Mouse (Mus musculus) embryonic facial prominence, embryonic 10.5 days (tissue): ENCODE measurements around the gene Kcna3. TPM values are rescaled to one million over a fixed set of nuclear protein-coding genes. Genes with fewer than 3 reads are reported as not detected.

Source experiments
- DNase-seq: peaks from one replicate; pipeline ENCODE4 v3.0.0-alpha.2; 2017; ENCODE audit warnings: low spot score
- H3K27ac ChIP-seq: fragments of 300-500 bp; sonication (generic); replicated peaks from 2 replicates; pipeline ENCODE4 v1.5.1; 2016; ENCODE audit warnings: mild to moderate bottlenecking
- H3K27me3 ChIP-seq: fragments of 300-500 bp; sonication (generic); replicated peaks from 2 replicates; pipeline ENCODE4 v1.6.1; 2016; ENCODE audit warnings: low read depth, mild to moderate bottlenecking; ENCODE audit not compliant: poor library complexity, severe bottlenecking
- H3K36me3 ChIP-seq: fragments of 300-500 bp; sonication (generic); replicated peaks from 2 replicates; pipeline ENCODE4 v1.6.1; 2016; ENCODE audit warnings: mild to moderate bottlenecking, moderate library complexity
- H3K4me1 ChIP-seq: fragments of 300-500 bp; sonication (generic); 2 replicates; pipeline ENCODE4 v1.6.1; 2016
- H3K4me3 ChIP-seq: fragments of 300-500 bp; sonication (generic); 2 replicates; pipeline ENCODE4 v1.5.1; 2016; ENCODE audit warnings: mild to moderate bottlenecking, moderate library complexity
- H3K9me3 ChIP-seq: fragments of 300-500 bp; sonication (generic); 2 replicates; pipeline ENCODE4 v1.6.1; 2016; ENCODE audit warnings: mild to moderate bottlenecking
- WGBS: fragments of 180-500 bp; shearing (Covaris S2); methylation state at CpG from one replicate; pipeline ENCODE4 v1.1.7; 2016; 5-methylcytosine and 5-hydroxymethylcytosine counted together
- polyA plus RNA-seq: library from polyadenylated mRNA; unstranded; fragments of >200 nt; fragmentation: Nextera tagmentation; extraction: Ambion mirVana; gene quantifications from 2 replicates; pipeline ENCODE4 v1.2.1, GENCODE M21; 2016

The Kcna3 gene
- 2.1 and 2.3 TPM in 2 replicates for polyA plus RNA-seq

GRCm38 (mm10) chr3:107035521-107036457 lies at the start of gene Kcna3:
TSS of gene Kcna3 (plus strand) at chr3:107036169.
- peak within 1 kb of the TSS; percentile 93 for H3K27ac ChIP-seq
- H3K36me3 ChIP-seq: no peaks in the 10 kb centered on the region
- H3K4me3 ChIP-seq: peak within 1 kb of the TSS; percentile 76
- H3K27me3 ChIP-seq: peaks cover 18% of the 10 kb centered on the region
- peak; percentile 92 for DNase-seq
- no peaks in the 10 kb centered on the region for H3K9me3 ChIP-seq
- H3K4me1 ChIP-seq: peaks cover 41% of the 10 kb centered on the region
- WGBS: under 1% methylated on average over 78 of the region's 80 CpGs

GRCm38 (mm10) chr3:106991334-106991733 lies 44.6 kb upstream of the Kcna3 start:
- H3K36me3 ChIP-seq: no peaks in the 10 kb centered on the region
- H3K4me1 ChIP-seq: no peaks in the 10 kb centered on the region
- DNase-seq: no peak
- WGBS: 94% methylated on average over 1 of the region's 1 CpGs
- H3K27me3 ChIP-seq: no peaks in the 10 kb centered on the region
- H3K9me3 ChIP-seq: no peaks in the 10 kb centered on the region
- no peak overlapping the region for H3K27ac ChIP-seq
- no peak overlapping the region for H3K4me3 ChIP-seq

DNA sequence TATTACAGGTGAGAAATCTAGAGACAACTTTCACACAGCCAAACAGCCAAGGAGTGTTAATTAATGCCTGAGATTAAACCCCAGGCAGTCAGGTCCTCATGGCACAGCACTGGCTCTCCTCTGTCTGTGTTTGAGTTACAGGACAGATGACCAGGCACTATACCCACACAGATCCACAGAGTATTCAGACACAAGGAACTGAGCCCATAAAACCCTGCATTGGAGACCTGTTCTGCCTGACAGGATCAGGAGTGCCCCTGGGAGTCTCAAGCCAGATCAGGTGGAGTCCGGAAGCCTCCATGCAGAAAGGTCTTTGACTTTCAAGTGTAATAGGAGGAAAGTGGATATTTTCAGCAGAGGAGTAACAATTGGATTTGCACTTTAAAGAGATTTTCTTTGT lies 40.6 kb upstream of the Kcna3 start:
- no peaks in the 10 kb centered on the region for H3K9me3 ChIP-seq
- H3K4me1 ChIP-seq: no peaks in the 10 kb centered on the region
- DNase-seq: no peak
- no peak overlapping the region for H3K27ac ChIP-seq
- no peaks in the 10 kb centered on the region for H3K27me3 ChIP-seq
- H3K36me3 ChIP-seq: no peaks in the 10 kb centered on the region
- 62% methylated on average over 1 of the region's 1 CpGs for WGBS
- no peak overlapping the region for H3K4me3 ChIP-seq

- H3K27ac ChIP-seq: no peak overlapping the region
- WGBS: 81% methylated on average over 2 of the region's 2 CpGs
- no peaks in the 10 kb centered on the region for H3K27me3 ChIP-seq
- H3K36me3 ChIP-seq: no peaks in the 10 kb centered on the region
- no peaks in the 10 kb centered on the region for H3K9me3 ChIP-seq
- no peak for DNase-seq
- H3K4me3 ChIP-seq: no peak overlapping the region
- no peaks in the 10 kb centered on the region for H3K4me1 ChIP-seq
These were observed 39.8 kb upstream of the Kcna3 start for GRCm38 (mm10) chr3:106996186-106996585.

GRCm38 (mm10) chr3:106998370-106998769 lies 37.6 kb upstream of the Kcna3 start:
- no peak overlapping the region for H3K27ac ChIP-seq
- 71% methylated on average over 1 of the region's 1 CpGs for WGBS
- no peaks in the 10 kb centered on the region for H3K36me3 ChIP-seq
- no peaks in the 10 kb centered on the region for H3K9me3 ChIP-seq
- H3K4me1 ChIP-seq: no peaks in the 10 kb centered on the region
- H3K27me3 ChIP-seq: no peaks in the 10 kb centered on the region
- no peak overlapping the region for H3K4me3 ChIP-seq
- DNase-seq: no peak

DNA sequence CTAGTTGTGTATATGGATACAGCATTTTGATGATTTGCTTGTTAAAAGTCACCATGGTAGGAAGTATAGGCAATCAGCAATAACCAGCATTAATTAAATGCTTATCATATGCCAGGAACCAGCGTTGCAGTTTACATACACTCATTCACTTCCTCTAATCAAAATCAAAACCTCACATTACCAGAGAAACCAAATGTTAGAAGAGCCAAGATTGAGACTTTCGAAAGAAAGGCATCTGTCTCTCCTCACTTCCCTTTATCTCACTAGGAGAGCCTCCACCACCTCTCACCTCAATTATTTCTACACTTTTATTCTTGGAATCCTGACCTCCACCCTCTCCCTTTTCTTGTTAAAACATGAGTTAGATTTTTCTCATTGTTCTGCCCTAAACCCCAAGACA lies 35.8 kb upstream of the Kcna3 start:
- no peak overlapping the region for H3K4me3 ChIP-seq
- H3K27ac ChIP-seq: no peak overlapping the region
- no peaks in the 10 kb centered on the region for H3K4me1 ChIP-seq
- no peaks in the 10 kb centered on the region for H3K27me3 ChIP-seq
- WGBS: 78% methylated on average over 2 of the region's 2 CpGs
- no peaks in the 10 kb centered on the region for H3K36me3 ChIP-seq
- no peaks in the 10 kb centered on the region for H3K9me3 ChIP-seq
- DNase-seq: no peak

GRCm38 (mm10) chr3:107002249-107003123 lies 33.5 kb upstream of the Kcna3 start:
- Histone ChIP-seq H3K36me3 (no peaks in the 10 kb centered on the region), H3K9me3 (no peaks in the 10 kb centered on the region), H3K4me3 (no peak overlapping the region), H3K4me1 (no peaks in the 10 kb centered on the region), H3K27ac (no peak overlapping the region), H3K27me3 (no peaks in the 10 kb centered on the region)
- no peak for DNase-seq
- 80% methylated on average over 8 of the region's 8 CpGs for WGBS

DNA sequence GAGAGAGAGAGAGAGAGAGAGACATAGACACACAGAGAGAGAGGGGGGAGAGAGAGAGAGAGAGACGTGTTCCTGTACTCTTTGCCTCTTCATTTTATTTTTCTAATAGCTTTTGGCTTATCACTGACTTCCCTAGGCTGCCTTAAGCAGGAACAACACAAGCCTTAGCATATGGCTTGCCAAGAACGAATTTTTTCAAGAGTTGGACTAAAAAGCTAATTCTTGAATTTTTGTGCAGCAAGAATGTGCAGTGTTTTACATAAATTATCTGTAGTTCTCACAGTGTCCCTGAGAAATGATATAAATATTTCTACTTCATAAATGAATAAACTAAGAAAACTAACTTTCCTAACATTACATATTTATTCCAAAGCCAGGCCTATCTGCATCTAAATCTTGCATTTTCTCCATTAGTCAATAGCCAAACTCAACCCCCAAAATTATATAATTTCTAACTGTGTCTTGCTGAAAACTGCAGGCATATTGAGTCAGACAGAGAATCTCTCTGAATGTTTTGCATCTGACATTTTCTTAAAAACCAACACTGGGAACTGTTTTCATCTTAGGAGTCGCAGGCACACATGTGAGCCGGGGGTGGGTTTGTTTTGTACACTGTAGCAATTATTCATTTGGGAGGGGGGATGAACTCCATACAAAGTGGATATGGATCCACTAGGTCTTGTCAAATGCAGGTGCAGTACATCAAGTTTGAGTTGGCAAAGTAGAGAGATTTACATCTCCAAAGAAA lies 26.5 kb upstream of the Kcna3 start:
- no peaks in the 10 kb centered on the region for H3K4me1 ChIP-seq
- H3K27me3 ChIP-seq: no peaks in the 10 kb centered on the region
- H3K9me3 ChIP-seq: no peaks in the 10 kb centered on the region
- no peak overlapping the region for H3K27ac ChIP-seq
- no peak overlapping the region for H3K4me3 ChIP-seq
- no peak for DNase-seq
- 84% methylated on average over 4 of the region's 4 CpGs for WGBS
- no peaks in the 10 kb centered on the region for H3K36me3 ChIP-seq

DNA sequence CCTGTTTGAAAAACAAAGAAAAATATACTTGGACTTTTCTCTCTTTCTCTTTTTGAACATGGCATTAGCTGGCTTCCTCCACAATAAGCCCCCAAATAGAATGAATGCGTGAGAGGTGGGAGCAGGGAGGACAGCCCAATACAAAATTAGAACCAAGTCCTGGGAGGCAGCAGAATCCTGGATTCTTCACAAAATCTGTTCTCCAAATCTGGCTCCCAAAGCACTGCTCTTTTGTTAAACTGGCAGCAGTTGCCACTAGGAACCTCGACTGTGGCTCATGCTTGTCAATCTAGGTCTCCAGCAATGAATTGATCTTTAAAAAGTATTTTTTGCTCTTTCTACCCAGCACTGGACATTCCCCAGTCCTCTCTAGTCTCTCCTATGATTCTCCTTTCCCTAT lies 17.7 kb upstream of the Kcna3 start:
- H3K9me3 ChIP-seq: no peaks in the 10 kb centered on the region
- no peak for DNase-seq
- H3K4me3 ChIP-seq: no peak overlapping the region
- no peak overlapping the region for H3K27ac ChIP-seq
- 72% methylated on average over 2 of the region's 2 CpGs for WGBS
- no peaks in the 10 kb centered on the region for H3K4me1 ChIP-seq
- no peaks in the 10 kb centered on the region for H3K36me3 ChIP-seq
- no peaks in the 10 kb centered on the region for H3K27me3 ChIP-seq

DNA sequence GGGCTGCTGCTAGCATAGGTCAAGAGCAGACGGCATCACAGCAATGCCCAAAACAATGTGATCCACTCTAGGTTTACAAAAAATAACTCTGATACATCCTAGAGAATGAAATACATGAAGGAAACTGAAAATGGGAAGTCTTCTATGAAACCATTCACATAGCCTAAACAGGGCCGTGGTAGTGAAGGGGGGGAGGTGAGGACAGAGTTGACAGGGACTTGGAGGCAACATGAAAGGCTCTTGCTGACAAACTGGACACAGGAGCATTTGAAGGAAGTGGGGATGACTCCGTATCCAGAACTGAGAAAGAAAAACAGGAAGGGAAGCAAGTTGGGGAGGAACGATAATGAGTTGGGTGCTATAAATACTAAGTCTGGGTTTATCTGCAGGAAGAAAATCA lies 4.4 kb upstream of the Kcna3 start:
- Histone ChIP-seq H3K4me3 (no peak overlapping the region), H3K27ac (no peak overlapping the region), H3K27me3 (no peaks in the 10 kb centered on the region), H3K9me3 (no peaks in the 10 kb centered on the region), H3K36me3 (no peaks in the 10 kb centered on the region), H3K4me1 (peaks cover 20% of the 10 kb centered on the region)
- DNase-seq: no peak
- WGBS: 77% methylated on average over 4 of the region's 4 CpGs

DNA sequence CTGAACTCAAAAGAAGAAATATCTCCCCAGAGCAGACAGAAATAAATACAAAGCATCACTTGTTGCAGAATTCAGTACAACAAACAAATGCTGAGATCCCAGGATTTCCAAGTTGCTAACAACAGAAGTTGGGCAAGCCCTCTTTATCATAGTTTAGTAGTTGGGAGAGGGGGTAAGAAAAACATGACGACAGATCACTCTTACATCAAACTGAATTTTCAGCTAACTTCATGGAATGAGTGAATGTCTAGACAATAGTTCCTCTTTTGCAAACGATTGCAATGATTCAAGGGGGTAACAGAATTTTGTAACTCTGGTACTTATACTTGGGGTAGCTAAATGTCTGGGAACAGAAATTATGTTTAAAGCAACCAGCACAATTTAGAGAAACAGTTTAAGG lies 1.2 kb upstream of the Kcna3 start:
- Histone ChIP-seq H3K27me3 (peaks cover 18% of the 10 kb centered on the region), H3K36me3 (no peaks in the 10 kb centered on the region), H3K27ac (no peak overlapping the region), H3K4me1 (peaks cover 41% of the 10 kb centered on the region), H3K4me3 (peak overlapping the region; percentile 76; the same call in 1 of the 2 replicates), H3K9me3 (no peaks in the 10 kb centered on the region)
- DNase-seq: no peak
- WGBS: 73% methylated on average over 2 of the region's 2 CpGs

DNA sequence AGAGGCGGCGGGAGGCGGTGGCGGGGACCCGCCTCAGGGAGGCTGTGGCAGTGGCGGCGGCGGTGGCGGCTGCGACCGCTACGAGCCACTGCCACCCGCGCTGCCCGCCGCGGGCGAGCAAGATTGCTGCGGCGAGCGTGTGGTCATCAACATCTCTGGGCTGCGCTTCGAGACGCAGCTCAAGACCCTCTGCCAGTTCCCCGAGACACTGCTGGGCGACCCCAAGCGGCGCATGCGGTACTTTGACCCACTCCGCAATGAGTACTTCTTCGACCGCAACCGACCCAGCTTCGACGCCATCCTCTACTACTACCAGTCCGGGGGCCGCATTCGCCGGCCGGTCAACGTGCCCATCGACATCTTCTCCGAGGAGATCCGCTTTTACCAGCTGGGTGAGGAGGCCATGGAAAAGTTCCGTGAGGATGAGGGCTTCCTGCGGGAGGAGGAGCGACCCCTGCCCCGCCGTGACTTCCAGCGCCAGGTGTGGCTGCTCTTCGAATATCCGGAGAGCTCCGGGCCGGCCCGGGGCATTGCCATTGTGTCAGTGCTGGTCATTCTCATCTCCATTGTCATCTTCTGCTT lies 580 bp downstream of the Kcna3 start:
- Histone ChIP-seq H3K4me1 (peaks cover 41% of the 10 kb centered on the region), H3K27me3 (peaks cover 18% of the 10 kb centered on the region), H3K36me3 (no peaks in the 10 kb centered on the region), H3K4me3 (peak overlapping the region; percentile 76), H3K9me3 (no peaks in the 10 kb centered on the region), H3K27ac (peak overlapping the region; percentile 93)
- WGBS: 1% methylated on average over 55 of the region's 55 CpGs
- DNase-seq: no peak
